9 mouse cellular contexts compared by ENCODE assay signal in genomic region chr8:90244458-90245145, GRCm38 (mm10).
DNase-seq lines count a peak whose midpoint lies in the region; ATAC-seq lines count a peak whose summit lies in the region.
"Had no signal": no experiment of that assay in that cellular context is flagged by ENCODE, and none has a peak within 500 bp of the region (broad histone marks: within the 10 kb centered on the region; RNA-seq: fewer than 3 reads in every experiment).

No protein-coding gene starts in this region.

- no peak overlapping the region; the same call in 1 of the 2 replicates for H3K4me2 ChIP-seq in hindbrain, embryonic 11.5 days (replicated peaks; ENCODE audit: low read depth, low read length)
- H3K4me2 ChIP-seq in limb, embryonic 15.5 days = no peak overlapping the region
- H3K4me2 ChIP-seq: lung, embryonic 15.5 days had no signal

- 0 out of 2 replicates have a peak, but pooled peaks cover 3% of the 10 kb centered on the region for H3K36me3 ChIP-seq in hindbrain, embryonic 11.5 days (ENCODE audit: control insufficient read depth, insufficient read depth, low read length)
- peaks cover 7% of the 10 kb centered on the region for H3K36me3 ChIP-seq in limb, embryonic 15.5 days
- H3K36me3 ChIP-seq: lung, embryonic 15.5 days had no signal

- H3K9me3 ChIP-seq in hindbrain, embryonic 11.5 days (ENCODE audit: control insufficient read depth, low read length) = no peaks in the 10 kb centered on the region
- no peaks in the 10 kb centered on the region for H3K9me3 ChIP-seq in limb, embryonic 15.5 days
- H3K9me3 ChIP-seq: lung, embryonic 15.5 days had no signal

- DNase-seq in adrenal gland, postnatal 14 days = peak; percentile 7
- no peak for DNase-seq in adrenal gland, postnatal 36 days
- DNase-seq in cerebellum, postnatal 14 days = peak; percentile 76 to 81
- peak; percentile 82 for DNase-seq in hindbrain, embryonic 11.5 days (ENCODE audit: low spot score)
- DNase-seq in thymus, adult 18-20 months = no peak
- no peak for DNase-seq in MN1 (ENCODE audit: low spot score)

- 19% methylated on average over 10 of the region's 10 CpGs for whole genome bisulfite sequencing in hindbrain, embryonic 11.5 days
- WGBS in limb, embryonic 15.5 days = 42% methylated on average over 10 of the region's 10 CpGs

- no peak overlapping the region for H3K4me3 ChIP-seq in hindbrain, embryonic 11.5 days (ENCODE audit: low read depth, low read length)
- H3K4me3 ChIP-seq in limb, embryonic 15.5 days = no peak overlapping the region
- H3K4me3 ChIP-seq: lung, embryonic 15.5 days had no signal

- ATAC-seq in hindbrain, embryonic 11.5 days (ENCODE audit: low FRiP score) = peak; percentile 95
- peak; percentile 63; the same call in 1 of the 2 replicates for ATAC-seq in limb, embryonic 15.5 days (ENCODE audit: insufficient number of reproducible peaks, low FRiP score, low TSS enrichment, low read depth)
- no peak for ATAC-seq in megakaryocyte, adult 5-6 weeks (ENCODE audit: poor library complexity, severe bottlenecking)

- H3K4me1 ChIP-seq in hindbrain, embryonic 11.5 days (replicated peaks; ENCODE audit: control insufficient read depth, insufficient read depth, low read length) = 0 out of 2 replicates have a peak, but pooled peaks cover 9% of the 10 kb centered on the region
- H3K4me1 ChIP-seq in limb, embryonic 15.5 days = no peaks in the 10 kb centered on the region
- H3K4me1 ChIP-seq: lung, embryonic 15.5 days had no signal

- no peak overlapping the region for H3K9ac ChIP-seq in hindbrain, embryonic 11.5 days (ENCODE audit: low read depth, low read length)
- H3K9ac ChIP-seq in limb, embryonic 15.5 days = no peak overlapping the region
- H3K9ac ChIP-seq: lung, embryonic 15.5 days had no signal

- no peaks in the 10 kb centered on the region for H3K27me3 ChIP-seq in hindbrain, embryonic 11.5 days (ENCODE audit: control insufficient read depth, insufficient read depth, low read length)
- H3K27me3 ChIP-seq in limb, embryonic 15.5 days = peaks cover 5% of the 10 kb centered on the region; the same call in 1 of the 2 replicates
- H3K27me3 ChIP-seq: lung, embryonic 15.5 days had no signal

- H3K27ac ChIP-seq in hindbrain, embryonic 11.5 days (ENCODE audit: low read depth, low read length) = peak overlapping the region; percentile 87
- no peak overlapping the region for H3K27ac ChIP-seq in limb, embryonic 15.5 days
- H3K27ac ChIP-seq: lung, embryonic 15.5 days had no signal

Comparison
In these comparisons a context has a peak if more than half of its experiments do, and no peak if none do; other contexts are left out.
1. DNase-seq: peak in adrenal gland, postnatal 14 days (single experiment), cerebellum, postnatal 14 days (2 of 2) and hindbrain, embryonic 11.5 days (single experiment); none in adrenal gland, postnatal 36 days (0 of 2), thymus, adult 18-20 months (0 of 2) and MN1 (single experiment).